Mouse (Mus musculus) small intestine, adult 2 months (tissue): ENCODE data around the gene Olfr1411. TPM values are rescaled to one million over a fixed set of nuclear protein-coding genes. Genes with fewer than 3 reads are reported as not detected.

ENCODE experiments used
- H3K27ac ChIP-seq: fragments of 200-500 bp; 2 replicates; pipeline ENCODE4 v1.5.1; 2012; ENCODE audit warnings: low read depth, low read length, control low read depth, inconsistent platforms; ENCODE audit not compliant: insufficient read depth
- H3K27me3 ChIP-seq: fragments of 200-500 bp; 2 replicates; pipeline ENCODE4 v1.6.1; 2012; ENCODE audit warnings: mild to moderate bottlenecking, moderate library complexity, low read length, inconsistent platforms; ENCODE audit not compliant: control insufficient read depth, insufficient read depth
- H3K36me3 ChIP-seq: fragments of 200-500 bp; 2 replicates; pipeline ENCODE4 v1.6.1; 2012; ENCODE audit warnings: mild to moderate bottlenecking, low read length, control low read depth, inconsistent platforms; ENCODE audit not compliant: control insufficient read depth, insufficient read depth
- H3K4me1 ChIP-seq: fragments of 200-500 bp; 2 replicates; pipeline ENCODE4 v1.6.1; 2012; ENCODE audit warnings: low read length, inconsistent platforms, mixed read lengths; ENCODE audit not compliant: control insufficient read depth, insufficient read depth, insufficient read length
- H3K4me3 ChIP-seq: fragments of 200-500 bp; 2 replicates; pipeline ENCODE4 v1.5.1; 2012; ENCODE audit warnings: low read depth, mild to moderate bottlenecking, control low read depth, inconsistent platforms, low read length, moderate library complexity
- CTCF ChIP-seq: fragments of 200-500 bp; IDR thresholded peaks from 2 replicates; pipeline ENCODE4 v1.5.1; 2012; ENCODE audit warnings: low read depth, mild to moderate bottlenecking, control low read depth, inconsistent platforms, low read length, moderate library complexity, mixed read lengths; ENCODE audit not compliant: insufficient replicate concordance, insufficient read length; ENCODE audit errors: extremely low read depth
- POLR2A ChIP-seq: fragments of 200-500 bp; IDR thresholded peaks from 2 replicates; pipeline ENCODE4 v1.6.1; 2012; ENCODE audit warnings: low read depth, mild to moderate bottlenecking, control low read depth, inconsistent platforms, low read length, moderate library complexity
- WGBS: fragments of 180-500 bp; shearing (Covaris S2); methylation state at CpG from one replicate; pipeline ENCODE4 v1.1.7; 2018; 5-methylcytosine and 5-hydroxymethylcytosine counted together
- polyA plus RNA-seq: library from polyadenylated mRNA; depleted of rRNA; stranded (reverse); fragments of >200 nt; gene quantifications from 2 replicates; pipeline ENCODE4 v1.2.3, GENCODE M21; 2012; rRNA removed

Gene Olfr1411
- polyA plus RNA-seq, 1 experiment, result not detected

- H3K4me1 ChIP-seq, result peaks cover 5% of the 10 kb centered on the region; the same call in 1 of the 2 replicates
- 43% methylated on average over 2 of the region's 2 CpGs for WGBS
- no peak for TF ChIP-seq CTCF
- TF ChIP-seq POLR2A, result no peak
- H3K27ac ChIP-seq, result no peak overlapping the region
- no peaks in the 10 kb centered on the region for H3K27me3 ChIP-seq
- H3K4me3 ChIP-seq, result no peak overlapping the region
- no peaks in the 10 kb centered on the region for H3K36me3 ChIP-seq
Observed at GRCm38 (mm10) chr1:92646111-92646510, 51.9 kb downstream of the Olfr1411 start.

- no peaks in the 10 kb centered on the region for H3K36me3 ChIP-seq
- TF ChIP-seq CTCF, result no peak
- TF ChIP-seq POLR2A, result no peak
- H3K27ac ChIP-seq, result no peak overlapping the region
- H3K4me1 ChIP-seq, result peaks cover 5% of the 10 kb centered on the region; the same call in 1 of the 2 replicates
- WGBS, result 56% methylated on average over 7 of the region's 7 CpGs
- H3K4me3 ChIP-seq, result no peak overlapping the region
- H3K27me3 ChIP-seq, result no peaks in the 10 kb centered on the region
Observed at GRCm38 (mm10) chr1:92646601-92647000, 52.4 kb downstream of the Olfr1411 start.

GRCm38 (mm10) chr1:92647026-92647425, 52.8 kb downstream of the Olfr1411 start:
- TF ChIP-seq POLR2A, result no peak
- TF ChIP-seq CTCF, result no peak
- no peaks in the 10 kb centered on the region for H3K27me3 ChIP-seq
- H3K27ac ChIP-seq, result no peak overlapping the region
- H3K36me3 ChIP-seq, result no peaks in the 10 kb centered on the region
- WGBS, result 70% methylated on average over 4 of the region's 4 CpGs
- H3K4me1 ChIP-seq, result peaks cover 5% of the 10 kb centered on the region; the same call in 1 of the 2 replicates
- H3K4me3 ChIP-seq, result no peak overlapping the region

Other genes with a start within 250 kb of the Olfr1411 start
- 67.2 and 104 TPM in 2 replicates for gene Ndufa10, start 120.6 kb upstream of the Olfr1411 start, polyA plus RNA-seq
- gene Olfr1416, start 109.3 kb upstream of the Olfr1411 start, polyA plus RNA-seq, result not detected in 2 replicates
- not detected in 2 replicates for gene Olfr1415, start 98.3 kb upstream of the Olfr1411 start, polyA plus RNA-seq
- gene Olfr1414, start 75.8 kb upstream of the Olfr1411 start, polyA plus RNA-seq, result not detected in 2 replicates
- not detected in 2 replicates for gene Olfr1413, start 23.1 kb upstream of the Olfr1411 start, polyA plus RNA-seq
- gene Olfr1412, start 8.6 kb upstream of the Olfr1411 start, polyA plus RNA-seq, result not detected in 2 replicates
- not detected in 2 replicates for gene Olfr1410, start 11.4 kb downstream of the Olfr1411 start, polyA plus RNA-seq
- gene Olfr12, start 23.4 kb downstream of the Olfr1411 start, polyA plus RNA-seq, result not detected in 2 replicates
- 34.5 and 44.1 TPM in 2 replicates for gene Cops9, start 47.6 kb downstream of the Olfr1411 start, polyA plus RNA-seq
- 0.20 TPM in 1 of 2 replicates, not detected in the other for gene Otos, start 54.4 kb downstream of the Olfr1411 start, polyA plus RNA-seq
- 6.8 and 8.4 TPM in 2 replicates for gene Gpc1, start 237.2 kb downstream of the Olfr1411 start, polyA plus RNA-seq